Mouse (Mus musculus) erythroblast, adult 5-6 weeks (primary cell): ENCODE data around the gene Bach1. TPM values are rescaled to one million over a fixed set of nuclear protein-coding genes. Genes with fewer than 3 reads are reported as not detected.
"Not testable (repeated sequence)": the region's sequence is repeated elsewhere in the genome, so short reads cannot be mapped to it uniquely, and the experiment has no call there.

ENCODE experiments used
- ATAC-seq: replicated peaks from 2 replicates; pipeline ENCODE4 v1.8.0; 2016; ENCODE audit warnings: moderate number of reproducible peaks, mild to moderate bottlenecking, moderate TSS enrichment, inconsistent platforms; ENCODE audit not compliant: poor library complexity, low FRiP score, severe bottlenecking
- total RNA-seq, 2 experiments: library from RNA; stranded (forward) in 1 of 2; stranded (reverse) in 1 of 2; fragments of 150-400 nt in 1 of 2; fragments of 200-764, 138-1000 nt in 1 of 2; gene quantifications; 2 replicates each; pipeline versions ENCODE4 v1.2.3 to v1.2.4; 2015 to 2017; ENCODE audit warnings: low replicate concordance in 2 of 2

The Bach1 gene
- total RNA-seq, 2 experiments from 2014 or later: 53.4 to 58.4 TPM

- ATAC-seq: no peak
These were observed 20.1 kb upstream of the Bach1 start for GRCm38 (mm10) chr16:87678667-87679066.

DNA sequence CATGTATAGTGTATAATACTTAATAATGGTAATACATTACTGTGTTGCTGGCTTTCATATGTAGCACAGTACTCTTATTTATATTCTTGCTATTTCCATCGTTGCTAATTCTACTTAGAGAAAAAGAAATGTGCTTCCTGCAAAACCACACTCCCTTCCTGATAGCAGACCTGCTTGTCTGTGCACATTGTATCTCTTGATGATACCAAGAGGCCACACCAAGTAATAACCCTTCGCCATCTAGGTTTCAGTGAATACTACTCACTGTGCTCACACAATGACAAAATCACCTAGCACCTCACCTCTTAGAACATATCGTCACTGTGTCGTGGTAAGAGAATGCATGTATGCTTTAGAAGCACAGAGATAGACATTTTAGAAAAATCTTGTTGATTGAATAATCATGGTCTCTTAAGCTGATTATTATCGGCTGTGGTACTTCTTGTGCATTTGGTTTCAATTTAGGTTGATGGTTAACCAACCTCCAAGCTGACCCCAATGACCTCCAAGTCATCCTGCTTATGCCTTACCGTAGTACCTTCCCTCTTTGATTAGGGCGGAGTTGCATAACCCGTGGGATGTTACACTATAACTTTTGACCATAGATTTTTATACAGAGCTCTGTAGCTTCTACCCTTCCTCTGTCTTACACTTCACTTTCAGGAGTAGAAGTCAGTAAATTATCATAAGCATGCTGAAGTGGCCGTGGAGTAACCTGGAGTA is 17.7 kb upstream of the Bach1 start:
- ATAC-seq: no peak

DNA sequence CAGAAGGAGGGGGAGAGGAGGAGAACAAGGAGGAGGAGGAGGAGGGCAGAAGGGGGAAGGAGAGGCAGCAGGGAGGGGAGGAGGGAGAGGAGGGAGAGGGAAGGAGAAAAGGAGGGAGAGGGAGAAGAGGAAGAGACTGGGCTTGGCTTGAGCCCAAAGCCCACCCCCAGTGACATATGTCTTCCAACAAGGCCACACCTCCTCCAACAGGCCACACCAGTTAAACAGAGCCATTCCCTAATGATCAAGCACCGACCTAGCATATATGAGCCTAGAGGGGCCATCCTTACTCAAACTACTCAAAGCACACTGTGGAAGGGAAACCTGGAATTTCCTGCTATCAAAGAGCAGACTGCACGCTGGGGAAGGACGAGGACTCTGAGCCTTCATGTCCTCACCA is 16.9 kb upstream of the Bach1 start:
- no peak for ATAC-seq

DNA sequence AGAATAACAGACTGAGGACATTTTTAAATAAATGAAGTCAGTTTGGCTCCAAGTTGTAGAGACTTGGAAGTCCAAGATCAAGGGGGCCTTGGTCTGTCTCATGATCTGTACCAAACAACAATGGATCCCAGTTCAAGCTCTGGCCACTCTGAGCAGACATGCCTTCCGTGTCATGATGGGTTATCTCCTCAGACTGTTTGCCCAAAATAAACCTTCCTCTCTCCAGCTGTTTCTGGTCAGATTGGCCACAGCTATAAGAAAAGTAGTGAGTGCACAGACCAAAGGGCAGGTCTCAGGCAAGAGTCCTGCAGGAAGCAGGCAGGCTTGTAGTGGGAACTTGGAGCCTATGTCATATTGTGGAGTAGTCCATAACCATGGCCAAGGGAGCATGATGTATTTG is 12.3 kb upstream of the Bach1 start:
- ATAC-seq: no peak

DNA sequence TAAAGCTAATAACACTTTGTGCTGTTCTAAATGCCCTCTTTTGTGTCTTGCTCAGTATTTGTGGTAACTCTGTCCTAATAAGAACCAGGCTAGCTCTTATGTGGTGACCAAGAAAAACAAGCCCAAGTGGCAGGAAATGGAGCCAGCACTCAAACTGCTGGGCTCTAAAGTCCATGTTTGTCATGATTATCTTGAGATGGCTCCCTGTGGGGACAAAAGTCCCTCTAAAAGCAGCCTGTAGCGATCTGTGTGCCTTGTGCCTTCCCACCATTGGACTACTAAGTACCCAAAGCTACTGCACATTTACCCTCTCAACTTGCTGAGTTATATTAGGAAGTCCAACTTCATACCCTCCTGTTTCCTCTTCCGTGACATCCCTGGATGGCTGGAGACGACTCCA is 11.4 kb upstream of the Bach1 start:
- ATAC-seq: no peak

GRCm38 (mm10) chr16:87688328-87688727 is 10.4 kb upstream of the Bach1 start:
- ATAC-seq: not testable (repeated sequence)

GRCm38 (mm10) chr16:87688823-87689222 is 9.9 kb upstream of the Bach1 start:
- not testable (repeated sequence) for ATAC-seq

GRCm38 (mm10) chr16:87689225-87689624 is 9.5 kb upstream of the Bach1 start:
- no peak for ATAC-seq

DNA sequence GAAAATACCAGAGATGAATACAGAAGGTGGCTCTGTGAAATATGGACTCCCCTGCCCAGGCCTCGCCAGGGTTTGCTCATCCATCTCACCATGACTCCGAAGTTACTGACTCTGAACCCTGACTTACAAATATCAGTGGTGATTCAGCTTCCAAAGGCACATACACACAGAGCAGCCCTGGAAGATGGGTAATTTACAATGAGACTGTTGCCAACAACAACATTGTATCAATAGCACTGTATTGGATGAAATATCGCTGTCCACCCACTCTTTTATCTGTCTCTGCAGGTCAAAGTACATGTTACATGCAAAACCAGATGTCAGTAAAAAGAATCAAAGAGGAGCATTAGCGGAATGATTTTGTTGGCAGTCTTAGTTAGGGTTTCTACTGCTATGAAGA is 8.2 kb upstream of the Bach1 start:
- no peak for ATAC-seq

DNA sequence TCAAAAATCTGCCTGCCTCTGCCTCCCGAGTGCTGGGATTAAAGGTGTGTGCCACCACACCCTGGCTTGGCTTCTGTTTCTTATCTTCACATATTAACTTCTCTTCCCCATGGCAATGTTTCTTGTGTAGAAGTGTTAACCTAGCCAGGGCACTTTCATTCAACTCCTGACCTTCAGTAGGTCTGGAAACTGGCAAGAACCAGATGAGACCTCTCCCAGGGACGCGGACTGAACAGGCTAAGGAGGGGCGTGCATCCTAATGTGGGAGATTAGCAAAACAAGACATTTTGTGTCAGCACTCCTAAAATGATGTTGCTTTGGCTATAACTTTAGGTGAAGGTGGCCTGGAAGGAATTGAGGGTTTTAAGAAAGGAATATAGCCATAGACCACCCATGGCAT is 7.6 kb upstream of the Bach1 start:
- ATAC-seq: no peak

GRCm38 (mm10) chr16:87692591-87692990 is 6.2 kb upstream of the Bach1 start:
- ATAC-seq: no peak

GRCm38 (mm10) chr16:87697707-87698365 is 909 bp upstream of the Bach1 start:
- ATAC-seq: peak; percentile 48

GRCm38 (mm10) chr16:87699306-87699692 is 554 bp downstream of the Bach1 start:
- peak; percentile 12; the same call in 1 of the 2 replicates for ATAC-seq

- ATAC-seq: peak; percentile 80
These were observed 1.1 kb downstream of the Bach1 start for GRCm38 (mm10) chr16:87699693-87700394.

GRCm38 (mm10) chr16:87700395-87700765 is 1.6 kb downstream of the Bach1 start:
- no peak for ATAC-seq

DNA sequence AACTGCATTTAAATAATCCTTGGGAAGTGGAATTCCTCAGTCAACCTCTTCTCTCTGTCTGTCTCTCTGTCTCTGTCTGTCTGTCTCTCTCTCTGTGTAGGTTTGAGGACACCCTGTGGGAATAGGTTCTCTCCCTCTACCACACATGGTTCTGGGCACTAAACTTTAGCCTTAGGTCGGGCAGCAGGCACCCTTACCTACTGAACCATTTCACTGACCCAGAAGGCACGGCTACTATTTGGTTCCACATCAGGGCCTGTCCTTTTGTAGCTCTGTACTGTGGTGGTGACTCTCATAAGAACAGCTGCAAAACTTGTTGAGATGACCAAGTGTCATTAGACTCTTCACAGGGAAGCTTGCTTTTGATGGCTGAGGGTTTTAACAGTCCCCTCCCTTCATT is 3.1 kb downstream of the Bach1 start:
- ATAC-seq: no peak

DNA sequence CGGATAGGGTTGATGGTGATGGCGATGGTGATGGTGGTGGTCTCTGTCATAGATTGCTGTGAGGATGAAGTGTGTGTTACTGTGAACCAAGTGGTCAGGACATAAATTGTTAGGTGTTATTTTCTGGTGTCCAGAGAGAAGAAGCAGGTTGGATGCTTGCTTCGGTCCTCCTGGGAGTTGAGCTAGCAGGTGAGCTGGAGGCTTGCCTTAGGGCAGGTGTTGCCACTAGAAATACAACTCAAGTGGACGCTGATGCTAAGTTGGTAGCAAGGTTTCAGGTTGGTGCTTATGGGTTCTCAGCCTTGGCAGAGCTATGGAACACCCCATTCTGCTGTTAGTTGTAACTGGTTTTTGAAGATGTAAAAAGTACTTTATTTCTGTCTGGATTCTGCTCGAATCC is 4.1 kb downstream of the Bach1 start:
- no peak for ATAC-seq

DNA sequence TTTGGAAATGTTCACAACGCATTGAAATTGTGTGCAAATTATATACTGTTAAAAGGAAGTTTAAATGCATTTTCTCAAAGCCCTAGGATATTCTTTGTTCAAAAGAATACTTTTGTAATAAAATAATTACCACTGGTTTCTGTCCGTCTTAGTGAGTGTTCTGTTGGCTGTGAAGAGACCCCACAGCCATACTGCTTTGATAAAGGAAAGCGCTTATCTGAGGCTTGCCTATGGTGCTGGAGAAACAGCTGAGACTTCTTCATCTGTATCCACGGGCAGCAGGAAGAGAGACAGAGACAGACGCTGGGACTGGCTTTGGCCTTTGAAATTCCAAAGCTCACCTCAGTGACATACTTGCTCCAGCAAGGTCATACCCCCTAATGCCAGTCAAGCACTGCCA is 5.5 kb downstream of the Bach1 start:
- ATAC-seq: no peak

- peak; percentile 87 for ATAC-seq
These were observed 7.3 kb downstream of the Bach1 start for GRCm38 (mm10) chr16:87705892-87706589.

DNA sequence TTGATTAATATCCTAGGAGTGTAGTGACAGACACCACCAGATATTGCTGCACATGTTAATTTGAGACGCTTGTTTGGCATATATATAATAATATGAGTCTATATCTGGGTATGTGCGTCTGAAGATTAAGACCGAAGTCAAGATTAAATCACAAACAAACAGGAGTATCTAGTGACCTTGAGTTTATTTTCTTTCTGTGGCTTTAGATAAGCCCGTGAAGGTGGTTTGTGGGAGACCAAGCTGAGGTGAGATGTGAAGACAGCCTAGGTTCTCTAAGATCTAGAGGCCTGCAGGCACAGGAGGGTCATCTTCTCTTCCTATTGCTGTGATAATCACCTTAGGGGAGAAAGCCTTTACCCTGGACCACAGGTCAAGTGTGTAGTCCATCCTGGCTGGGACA is 8.6 kb downstream of the Bach1 start:
- no peak for ATAC-seq
